Mouse (Mus musculus): ENCODE data around the gene Ciao1.
"Not testable (repeated sequence)": the region's sequence is repeated elsewhere in the genome, so short reads cannot be mapped to it uniquely, and the experiment has no call there.

GRCm38 (mm10) chr2:127272049-127272448, 24.4 kb upstream of the Ciao1 start:
- TF ChIP-seq HCFC1 (IDR thresholded peaks at IDR 0.05; ENCODE audit: borderline replicate concordance, insufficient read depth, low read length); ZNF384 (IDR thresholded peaks at IDR 0.05; ENCODE audit: low read depth, low read length); CHD2 (IDR thresholded peaks at IDR 0.05; ENCODE audit: low read depth, low read length): not testable (repeated sequence)

Data from ES-E14 (cell line).